In genomic region chr14:119520632-119521031, GRCm38 (mm10) we compare ENCODE assay signal across 19 mouse cellular contexts.
DNase-seq lines count a peak whose midpoint lies in the region; ATAC-seq and TF ChIP-seq lines count a peak whose summit lies in the region.
"Had no signal": no experiment of that assay in that cellular context is flagged by ENCODE, and none has a peak within 500 bp of the region (broad histone marks: within the 10 kb centered on the region; RNA-seq: fewer than 3 reads in every experiment).

No protein-coding gene starts in this region.

- no peak overlapping the region for H3K4me3 ChIP-seq in hindbrain, postnatal 0 days (ENCODE audit: low read length)
- H3K4me3 ChIP-seq in hindbrain, embryonic 16.5 days (ENCODE audit: low read length): no peak overlapping the region
- H3K4me3 ChIP-seq: embryonic facial prominence, embryonic 10.5 days; erythroblast, embryonic 14.5 days; limb, embryonic 15.5 days; midbrain, embryonic 13.5 days had no signal

- DNase-seq in hindbrain, postnatal 0 days (ENCODE audit: low spot score): peak; percentile 28
- peak; percentile 12 for DNase-seq in layer of hippocampus, adult 9-11 months
- DNase-seq in layer of hippocampus, postnatal 14 days (ENCODE audit: low spot score in 2 of 2): no peak
- peak; percentile 44 for DNase-seq in brain, adult 2 months (ENCODE audit: low read depth, low spot score)
- DNase-seq in brain, embryonic 14.5 days (ENCODE audit: low read depth): peak; percentile 68
- DNase-seq in embryo, embryonic 10.5 days (ENCODE audit: low spot score): no peak
- DNase-seq: adrenal gland, adult 2 months; cerebellum, adult 9-10 months; heart, adult 11 months; right cerebral cortex, adult 18-20 months; spleen, adult 18-20 months; thymus, postnatal 25 days had no signal

- H3K36me3 ChIP-seq in hindbrain, postnatal 0 days (ENCODE audit: insufficient read depth, low read length): no peaks in the 10 kb centered on the region
- H3K36me3 ChIP-seq in hindbrain, embryonic 16.5 days (ENCODE audit: control insufficient read depth, insufficient read depth, low read length): no peaks in the 10 kb centered on the region
- H3K36me3 ChIP-seq: embryonic facial prominence, embryonic 10.5 days; limb, embryonic 15.5 days; midbrain, embryonic 13.5 days had no signal

- H3K27ac ChIP-seq in hindbrain, postnatal 0 days: no peak overlapping the region
- H3K27ac ChIP-seq in hindbrain, embryonic 16.5 days (ENCODE audit: low read depth, low read length): no peak overlapping the region
- H3K27ac ChIP-seq: embryonic facial prominence, embryonic 10.5 days; limb, embryonic 15.5 days; macrophage; midbrain, embryonic 13.5 days had no signal

- H3K9me3 ChIP-seq in hindbrain, postnatal 0 days (ENCODE audit: low read length): no peaks in the 10 kb centered on the region
- H3K9me3 ChIP-seq in hindbrain, embryonic 16.5 days (ENCODE audit: control insufficient read depth, low read length): no peaks in the 10 kb centered on the region
- H3K9me3 ChIP-seq: embryonic facial prominence, embryonic 10.5 days; limb, embryonic 15.5 days; midbrain, embryonic 13.5 days had no signal

- no peak for TF ChIP-seq POLR2A in brain, embryonic 14.5 days (IDR thresholded peaks at IDR 0.05; ENCODE audit: borderline replicate concordance, extremely low read depth, insufficient read depth, insufficient read length, poor library complexity, severe bottlenecking)

- no peaks in the 10 kb centered on the region for H3K27me3 ChIP-seq in hindbrain, postnatal 0 days (ENCODE audit: insufficient read depth, low read length)
- H3K27me3 ChIP-seq in hindbrain, embryonic 16.5 days (replicated peaks; ENCODE audit: control insufficient read depth, insufficient read depth, low read length): no peaks in the 10 kb centered on the region
- H3K27me3 ChIP-seq: limb, embryonic 15.5 days; midbrain, embryonic 13.5 days had no signal

- no peak for TF ChIP-seq CTCF in hindbrain, postnatal 0 days (IDR thresholded peaks at IDR 0.05; ENCODE audit: low read depth)
- no peak for TF ChIP-seq CTCF in brain, embryonic 14.5 days (IDR thresholded peaks at IDR 0.05; ENCODE audit: borderline replicate concordance, extremely low read depth, insufficient read depth, insufficient read length)

- ATAC-seq in hindbrain, postnatal 0 days: no peak
- no peak for ATAC-seq in hindbrain, embryonic 16.5 days
- ATAC-seq: CD4-positive, CD25-positive, alpha-beta regulatory T cell, adult 4 months; midbrain, embryonic 13.5 days had no signal

- H3K4me1 ChIP-seq in hindbrain, postnatal 0 days (ENCODE audit: insufficient read depth, low read length): no peaks in the 10 kb centered on the region
- no peaks in the 10 kb centered on the region for H3K4me1 ChIP-seq in hindbrain, embryonic 16.5 days (ENCODE audit: control insufficient read depth, insufficient read depth, low read depth, low read length)
- H3K4me1 ChIP-seq: embryonic facial prominence, embryonic 10.5 days; limb, embryonic 15.5 days; midbrain, embryonic 13.5 days had no signal

- H3K4me2 ChIP-seq in hindbrain, postnatal 0 days (ENCODE audit: low read depth, low read length): no peak overlapping the region
- no peak overlapping the region for H3K4me2 ChIP-seq in hindbrain, embryonic 16.5 days (ENCODE audit: low read length)
- H3K4me2 ChIP-seq: limb, embryonic 15.5 days; midbrain, embryonic 13.5 days had no signal

- WGBS in hindbrain, postnatal 0 days: 55% methylated on average over 5 of the region's 5 CpGs
- 50% methylated on average over 5 of the region's 5 CpGs for WGBS in hindbrain, embryonic 16.5 days

- H3K9ac ChIP-seq in hindbrain, postnatal 0 days (replicated peaks; ENCODE audit: low read length): no peak overlapping the region
- H3K9ac ChIP-seq in hindbrain, embryonic 16.5 days (ENCODE audit: low read depth, low read length): no peak overlapping the region
- H3K9ac ChIP-seq: limb, embryonic 15.5 days; midbrain, embryonic 13.5 days had no signal

Comparison
In these comparisons a context has a peak if more than half of its experiments do, and no peak if none do; other contexts are left out.
1. DNase-seq: peak in hindbrain, postnatal 0 days (single experiment), layer of hippocampus, adult 9-11 months (single experiment), brain, adult 2 months (single experiment) and brain, embryonic 14.5 days (single experiment); none in layer of hippocampus, postnatal 14 days (0 of 2) and embryo, embryonic 10.5 days (single experiment).